Mouse (Mus musculus): ENCODE data around the gene Fbxl2. TPM values are rescaled to one million over a fixed set of nuclear protein-coding genes. Genes with fewer than 3 reads are reported as not detected.

Fbxl2 gene
- total RNA-seq, 1 experiment = 4.4 TPM

DNA sequence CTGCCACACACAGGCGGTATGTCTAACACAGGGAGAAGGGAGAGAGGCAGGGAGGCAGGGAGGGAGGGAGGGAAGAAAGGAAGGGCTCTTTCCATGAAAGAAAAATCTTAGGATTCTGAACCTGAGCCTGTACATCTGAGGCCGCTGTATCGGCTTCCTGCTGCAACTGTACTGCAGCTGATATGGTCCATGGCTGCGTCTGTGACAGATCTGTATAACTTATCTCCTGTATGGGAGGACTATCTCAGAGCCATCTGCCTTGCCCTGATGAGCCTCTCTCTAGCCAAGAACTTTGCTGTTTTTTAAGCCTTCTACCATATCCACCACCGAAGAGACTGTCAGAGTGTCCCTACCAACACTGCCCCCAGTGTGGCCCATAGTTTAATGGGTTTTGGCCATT lies 130.2 kb downstream of the Fbxl2 start:
- in situ Hi-C loops (cut with MboI; ENCODE audit: low sequenced_read_pairs in 2 of 2, unreplicated experiment in 2 of 2) = no loop called here

More for the DNA sequence above, 130.2 kb downstream of the Fbxl2 start:
- Histone ChIP-seq H3K36me3 (ENCODE audit: control insufficient read depth, insufficient read depth, low read length, poor library complexity, severe bottlenecking) (peaks cover 5% of the 10 kb centered on the region; the same call in 1 of the 2 replicates), H3K27ac (ENCODE audit: insufficient read depth, low read depth, low read length, poor library complexity, severe bottlenecking) (no peak overlapping the region), H3K9me3 (ENCODE audit: control insufficient read depth, insufficient read depth, low read depth, low read length) (no peaks in the 10 kb centered on the region), H3K9ac (ENCODE audit: insufficient read depth, low read depth, low read length, poor library complexity, severe bottlenecking) (no peak overlapping the region), H3K4me1 (ENCODE audit: control insufficient read depth in 2 of 2, insufficient read depth in 2 of 2, low read length in 2 of 2, poor library complexity in 1 of 2) (no peaks in the 10 kb centered on the region), H3K4me3 (ENCODE audit: insufficient read depth in 1 of 2, low read depth in 1 of 2, low read length in 2 of 2, poor library complexity in 1 of 2, severe bottlenecking in 1 of 2) (no peak overlapping the region)
- DNase-seq (ENCODE audit: low read depth, low spot score) = no peak
- no peak for TF ChIP-seq HCFC1 (IDR thresholded peaks at IDR 0.05; ENCODE audit: borderline replicate concordance, insufficient read depth, low read length)
- TF ChIP-seq ZNF384 (IDR thresholded peaks at IDR 0.05; ENCODE audit: low read depth, low read length) = no peak
- no peak for TF ChIP-seq MAFK (IDR thresholded peaks at IDR 0.05; ENCODE audit: insufficient read depth, low read depth, low read length)
- TF ChIP-seq CHD2 (IDR thresholded peaks at IDR 0.05; ENCODE audit: low read depth, low read length) = no peak

Other genes with a start within 250 kb of the Fbxl2 start
- gene Ubp1, start 115.3 kb downstream of the Fbxl2 start, total RNA-seq (2012; rRNA removed) = 80.3 and 101 TPM in 2 replicates
- 0.98 and 3.1 TPM in 2 replicates for gene Susd5, start 10.9 kb upstream of the Fbxl2 start, total RNA-seq (2012; rRNA removed)

Measured in ES-E14 (cell line).